Mouse (Mus musculus) adrenal gland, postnatal 4 days (tissue): ENCODE measurements around the gene Hcn3. TPM values are rescaled to one million over a fixed set of nuclear protein-coding genes. Genes with fewer than 3 reads are reported as not detected.
A peak's percentile ranks its signal among the peaks of the same experiment; 100 is the strongest.

Experiments
- DNase-seq, 2 experiments: peaks; one replicate each; pipeline ENCODE4 v3.0.0; 2021 to 2022; ENCODE audit warnings: low spot score in 2 of 2, mixed read lengths in 2 of 2
- total RNA-seq, 2 experiments: library from RNA; stranded (reverse); gene quantifications; 2 replicates each; pipeline ENCODE4 v1.2.3; 2021

Gene Hcn3
- total RNA-seq, 2 experiments from 2014 or later, result 15.0 to 17.8 TPM

- DNase-seq, result peak; percentile 58 to 84
Observed at GRCm38 (mm10) chr3:89101812-89102494, 58.0 kb downstream of the Hcn3 start, which contains the start of gene Fdps. TSS of gene Fdps (minus strand) at chr3:89101959.

- no peak for DNase-seq
Observed at GRCm38 (mm10) chr3:89101459-89101811, 58.6 kb downstream of the Hcn3 start.

GRCm38 (mm10) chr3:89100811-89101210 is 59.2 kb downstream of the Hcn3 start, which contains the start of gene Gm43738:
TSS of gene Gm43738 (minus strand) at chr3:89101099.
- no peak for DNase-seq

Other genes with a start within 250 kb of the Hcn3 start
- 10 to 100 TPM; 37.1 to 39.5 TPM for gene Msto1, start 246.2 kb downstream of the Hcn3 start, total RNA-seq
- gene Ash1l, start 209.6 kb downstream of the Hcn3 start, total RNA-seq, result 10 to 100 TPM; 47.3 to 51.6 TPM
- gene Dap3, start 209.0 kb downstream of the Hcn3 start, total RNA-seq, result 100 to 1,000 TPM; 115 to 118 TPM
- gene Rusc1, start 66.9 kb downstream of the Hcn3 start, total RNA-seq, result 10 to 100 TPM; 21.9 to 27.4 TPM
- not detected for gene Gm43738, start 59.1 kb downstream of the Hcn3 start, total RNA-seq
- 10 to 100 TPM; 79.4 to 85.0 TPM for gene Fdps, start 58.2 kb downstream of the Hcn3 start, total RNA-seq
- gene Pklr, start 24.1 kb downstream of the Hcn3 start, total RNA-seq, result 10 to 100 TPM; 11.2 to 24.5 TPM
- gene Clk2, start 4.6 kb upstream of the Hcn3 start, total RNA-seq, result 100 to 1,000 TPM; 103 TPM
- gene Scamp3, start 17.3 kb upstream of the Hcn3 start, total RNA-seq, result 100 to 1,000 TPM; 114 to 122 TPM
- gene Fam189b, start 22.9 kb upstream of the Hcn3 start, total RNA-seq, result 10 to 100 TPM; 27.2 to 34.1 TPM
- 10 to 100 TPM; 60.8 to 61.2 TPM for gene Gba, start 42.7 kb upstream of the Hcn3 start, total RNA-seq
- 10 to 100 TPM; 31.1 to 36.7 TPM for gene Thbs3, start 55.0 kb upstream of the Hcn3 start, total RNA-seq
- 100 to 1,000 TPM; 179 to 182 TPM for gene Mtx1, start 66.9 kb upstream of the Hcn3 start, total RNA-seq
- gene Muc1, start 68.9 kb upstream of the Hcn3 start, total RNA-seq, result 1 to 10 TPM; 1.2 to 8.9 TPM
- gene Krtcap2, start 85.8 kb upstream of the Hcn3 start, total RNA-seq, result 100 to 1,000 TPM; 120 to 130 TPM
- 1 to 10 TPM; 3.4 to 4.9 TPM for gene Trim46, start 86.1 kb upstream of the Hcn3 start, total RNA-seq
- 100 to 1,000 TPM; 108 TPM for gene Dpm3, start 99.2 kb upstream of the Hcn3 start, total RNA-seq
- gene Slc50a1, start 110.4 kb upstream of the Hcn3 start, total RNA-seq, result 10 to 100 TPM; 62.4 to 63.1 TPM
- 10 to 100 TPM; 32.1 to 35.2 TPM for gene Efna1, start 120.9 kb upstream of the Hcn3 start, total RNA-seq
- gene Efna3, start 162.8 kb upstream of the Hcn3 start, total RNA-seq, result 1 to 10 TPM in 1 of 2 experiments, under 1 TPM in 1; 0.84 to 1.6 TPM
- gene Efna4, start 177.8 kb upstream of the Hcn3 start, total RNA-seq, result 1 to 10 TPM; 3.3 to 6.1 TPM
- gene Adam15, start 189.8 kb upstream of the Hcn3 start, total RNA-seq, result 10 to 100 TPM; 60.7 to 74.6 TPM
- under 1 TPM; 0.25 to 0.48 TPM for gene Dcst2, start 201.8 kb upstream of the Hcn3 start, total RNA-seq
- gene Dcst1, start 205.1 kb upstream of the Hcn3 start, total RNA-seq, result 1 to 10 TPM in 1 of 2 experiments, under 1 TPM in 1; 0.81 to 1.2 TPM
- gene Zbtb7b, start 234.6 kb upstream of the Hcn3 start, total RNA-seq, result 10 to 100 TPM; 41.8 to 47.2 TPM
- not detected for gene Lenep, start 242.6 kb upstream of the Hcn3 start, total RNA-seq